Mouse (Mus musculus) midbrain, embryonic 15.5 days (tissue): ENCODE data around the gene Clcn1. TPM values are rescaled to one million over a fixed set of nuclear protein-coding genes. Genes with fewer than 3 reads are reported as not detected.

Source experiments
- ATAC-seq: fragments of 200-750 bp; cut with Nextera tagmentation; replicated peaks from 2 replicates; pipeline ENCODE4 v1.8.0; 2017; ENCODE audit warnings: moderate TSS enrichment
- H3K27ac ChIP-seq: fragments of 300-500 bp; sonication (generic); 2 replicates; pipeline ENCODE4 v1.5.1; 2015; ENCODE audit warnings: mild to moderate bottlenecking, inconsistent platforms
- H3K27me3 ChIP-seq: fragments of 300-500 bp; sonication (generic); replicated peaks from 2 replicates; pipeline ENCODE4 v1.6.1; 2015; ENCODE audit warnings: inconsistent platforms
- H3K36me3 ChIP-seq: fragments of 300-500 bp; sonication (generic); replicated peaks from 2 replicates; pipeline ENCODE4 v1.6.1; 2015; ENCODE audit warnings: inconsistent platforms
- H3K4me1 ChIP-seq: fragments of 300-500 bp; sonication (generic); 2 replicates; pipeline ENCODE4 v1.6.1; 2015; ENCODE audit warnings: inconsistent platforms
- H3K4me2 ChIP-seq: fragments of 300-500 bp; sonication (generic); 2 replicates; pipeline ENCODE4 v1.6.1; 2015; ENCODE audit warnings: inconsistent platforms, mild to moderate bottlenecking, moderate library complexity
- H3K4me3 ChIP-seq: fragments of 300-500 bp; sonication (generic); 2 replicates; pipeline ENCODE4 v1.5.1; 2015; ENCODE audit warnings: mild to moderate bottlenecking, inconsistent platforms
- H3K9ac ChIP-seq: fragments of 300-500 bp; sonication (generic); 2 replicates; pipeline ENCODE4 v1.6.1; 2015; ENCODE audit warnings: mild to moderate bottlenecking, inconsistent platforms
- H3K9me3 ChIP-seq: fragments of 300-500 bp; sonication (generic); 2 replicates; pipeline ENCODE4 v1.6.1; 2016; ENCODE audit warnings: inconsistent platforms
- WGBS: fragments of 180-500 bp; shearing (Covaris S2); methylation state at CpG from one replicate; pipeline ENCODE4 v1.1.7; 2015; ENCODE audit warnings: mixed read lengths; 5-methylcytosine and 5-hydroxymethylcytosine counted together
- polyA plus RNA-seq: library from polyadenylated mRNA; unstranded; fragments of >200 nt; fragmentation: Nextera tagmentation; extraction: Ambion mirVana; gene quantifications from 2 replicates; pipeline ENCODE4 v1.2.1, GENCODE M21; 2015

Clcn1 gene
- 1.7 and 2.6 TPM in 2 replicates for polyA plus RNA-seq

- H3K9ac ChIP-seq: no peak within 1 kb of the TSS
- H3K9me3 ChIP-seq: no peaks in the 10 kb centered on the region
- H3K27me3 ChIP-seq: no peaks in the 10 kb centered on the region
- WGBS: 85% methylated on average over 5 of the region's 5 CpGs
- no peaks in the 10 kb centered on the region for H3K4me1 ChIP-seq
- H3K4me3 ChIP-seq: no peak within 1 kb of the TSS
- no peak within 1 kb of the TSS for H3K4me2 ChIP-seq
- H3K27ac ChIP-seq: no peak within 1 kb of the TSS
- ATAC-seq: peak; percentile 38; the same call in 1 of the 2 replicates
- peaks cover 22% of the 10 kb centered on the region; the same call in 1 of the 2 replicates for H3K36me3 ChIP-seq
These were observed at the start of gene Clcn1 for GRCm38 (mm10) chr6:42286448-42286847. Gene Clcn1, plus strand, starts transcription at chr6:42286685.

- no peak overlapping the region for H3K4me3 ChIP-seq
- H3K4me1 ChIP-seq: no peaks in the 10 kb centered on the region
- no peak overlapping the region for H3K27ac ChIP-seq
- no peak overlapping the region for H3K4me2 ChIP-seq
- no peak for ATAC-seq
- WGBS: 72% methylated on average over 6 of the region's 6 CpGs
- H3K27me3 ChIP-seq: no peaks in the 10 kb centered on the region
- H3K36me3 ChIP-seq: no peaks in the 10 kb centered on the region
- no peaks in the 10 kb centered on the region for H3K9me3 ChIP-seq
- H3K9ac ChIP-seq: no peak overlapping the region
These were observed 49.1 kb upstream of the Clcn1 start for GRCm38 (mm10) chr6:42237276-42237805.

GRCm38 (mm10) chr6:42241311-42242045, 45.0 kb upstream of the Clcn1 start:
- Histone ChIP-seq H3K27ac (no peak overlapping the region), H3K27me3 (0 out of 2 replicates have a peak, but pooled peaks cover 2% of the 10 kb centered on the region), H3K9ac (no peak overlapping the region), H3K4me1 (peaks cover 6% of the 10 kb centered on the region), H3K9me3 (no peaks in the 10 kb centered on the region), H3K4me3 (no peak overlapping the region), H3K36me3 (no peaks in the 10 kb centered on the region), H3K4me2 (no peak overlapping the region)
- no peak for ATAC-seq
- WGBS: 83% methylated on average over 6 of the region's 6 CpGs

- no peaks in the 10 kb centered on the region for H3K9me3 ChIP-seq
- no peak within 1 kb of the TSS for H3K27ac ChIP-seq
- WGBS: 3% methylated on average over 28 of the region's 28 CpGs
- 0 out of 2 replicates have a peak, but pooled peaks cover 6% of the 10 kb centered on the region for H3K27me3 ChIP-seq
- H3K4me2 ChIP-seq: peak within 1 kb of the TSS; percentile 83
- H3K36me3 ChIP-seq: no peaks in the 10 kb centered on the region
- H3K4me1 ChIP-seq: peaks cover 6% of the 10 kb centered on the region
- peak within 1 kb of the TSS; percentile 47 for H3K4me3 ChIP-seq
- H3K9ac ChIP-seq: peak within 1 kb of the TSS; percentile 42
- peak; percentile 100 for ATAC-seq
These were observed 40.7 kb upstream of the Clcn1 start, which contains the start of gene Gstk1 for GRCm38 (mm10) chr6:42245711-42246353. Gene Gstk1, plus strand, starts transcription at chr6:42245935.

- Histone ChIP-seq H3K27me3 (0 out of 2 replicates have a peak, but pooled peaks cover 6% of the 10 kb centered on the region), H3K4me2 (peak overlapping the region; percentile 26), H3K4me1 (peaks cover 6% of the 10 kb centered on the region), H3K27ac (no peak overlapping the region), H3K9me3 (no peaks in the 10 kb centered on the region), H3K9ac (no peak overlapping the region), H3K4me3 (peak overlapping the region; percentile 17), H3K36me3 (no peaks in the 10 kb centered on the region)
- WGBS: 12% methylated on average over 8 of the region's 8 CpGs
- peak; percentile 12; the same call in 1 of the 2 replicates for ATAC-seq
These were observed 39.3 kb upstream of the Clcn1 start for GRCm38 (mm10) chr6:42247173-42247572.

GRCm38 (mm10) chr6:42247981-42248380, 38.5 kb upstream of the Clcn1 start:
- H3K27ac ChIP-seq: no peak overlapping the region
- peak overlapping the region; percentile 26 for H3K4me2 ChIP-seq
- peaks cover 6% of the 10 kb centered on the region for H3K4me1 ChIP-seq
- no peak for ATAC-seq
- H3K9me3 ChIP-seq: no peaks in the 10 kb centered on the region
- H3K36me3 ChIP-seq: no peaks in the 10 kb centered on the region
- peak overlapping the region; percentile 17; the same call in 1 of the 2 replicates for H3K4me3 ChIP-seq
- 0 out of 2 replicates have a peak, but pooled peaks cover 6% of the 10 kb centered on the region for H3K27me3 ChIP-seq
- 86% methylated on average over 1 of the region's 1 CpGs for WGBS
- no peak overlapping the region for H3K9ac ChIP-seq

- ATAC-seq: no peak
- Histone ChIP-seq H3K9me3 (no peaks in the 10 kb centered on the region), H3K27ac (no peak overlapping the region), H3K4me2 (no peak overlapping the region), H3K4me3 (no peak overlapping the region), H3K4me1 (no peaks in the 10 kb centered on the region), H3K36me3 (no peaks in the 10 kb centered on the region), H3K27me3 (0 out of 2 replicates have a peak, but pooled peaks cover 3% of the 10 kb centered on the region), H3K9ac (no peak overlapping the region)
- WGBS: 92% methylated on average over 4 of the region's 4 CpGs
These were observed 34.7 kb upstream of the Clcn1 start for GRCm38 (mm10) chr6:42251791-42252190.

GRCm38 (mm10) chr6:42253103-42253502, 33.4 kb upstream of the Clcn1 start:
- Histone ChIP-seq H3K4me1 (no peaks in the 10 kb centered on the region), H3K4me3 (no peak overlapping the region), H3K9ac (no peak overlapping the region), H3K27me3 (0 out of 2 replicates have a peak, but pooled peaks cover 3% of the 10 kb centered on the region), H3K27ac (no peak overlapping the region), H3K4me2 (no peak overlapping the region), H3K36me3 (no peaks in the 10 kb centered on the region), H3K9me3 (no peaks in the 10 kb centered on the region)
- ATAC-seq: no peak
- WGBS: 86% methylated on average over 2 of the region's 2 CpGs

GRCm38 (mm10) chr6:42257303-42257863, 29.1 kb upstream of the Clcn1 start:
- 19% methylated on average over 11 of the region's 11 CpGs for WGBS
- no peak overlapping the region for H3K9ac ChIP-seq
- H3K27ac ChIP-seq: no peak overlapping the region
- H3K27me3 ChIP-seq: no peaks in the 10 kb centered on the region
- no peaks in the 10 kb centered on the region for H3K9me3 ChIP-seq
- H3K36me3 ChIP-seq: no peaks in the 10 kb centered on the region
- H3K4me3 ChIP-seq: no peak overlapping the region
- 0 out of 2 replicates have a peak, but pooled peaks have one; percentile 62 for ATAC-seq
- H3K4me1 ChIP-seq: no peaks in the 10 kb centered on the region
- no peak overlapping the region for H3K4me2 ChIP-seq

- Histone ChIP-seq H3K27ac (no peak overlapping the region), H3K4me2 (no peak overlapping the region), H3K4me1 (peaks cover 4% of the 10 kb centered on the region; the same call in 1 of the 2 replicates), H3K4me3 (no peak overlapping the region), H3K36me3 (no peaks in the 10 kb centered on the region), H3K9me3 (no peaks in the 10 kb centered on the region), H3K27me3 (no peaks in the 10 kb centered on the region), H3K9ac (no peak overlapping the region)
- ATAC-seq: no peak
- 78% methylated on average over 6 of the region's 6 CpGs for WGBS
These were observed 26.1 kb upstream of the Clcn1 start for GRCm38 (mm10) chr6:42260430-42260829.

- no peak for ATAC-seq
- H3K36me3 ChIP-seq: no peaks in the 10 kb centered on the region
- H3K27ac ChIP-seq: no peak within 1 kb of the TSS
- peaks cover 9% of the 10 kb centered on the region for H3K4me1 ChIP-seq
- H3K9ac ChIP-seq: no peak within 1 kb of the TSS
- no peak within 1 kb of the TSS for H3K4me2 ChIP-seq
- no peak within 1 kb of the TSS for H3K4me3 ChIP-seq
- H3K9me3 ChIP-seq: no peaks in the 10 kb centered on the region
- no peaks in the 10 kb centered on the region for H3K27me3 ChIP-seq
- 20% methylated on average over 20 of the region's 20 CpGs for WGBS
These were observed 24.8 kb upstream of the Clcn1 start, which contains the start of gene Tmem139 for GRCm38 (mm10) chr6:42261524-42262170. Gene Tmem139, plus strand, starts transcription at chr6:42261970.
